Mouse (Mus musculus): ENCODE results near the gene Slc25a17. TPM values are rescaled to one million over a fixed set of nuclear protein-coding genes. Genes with fewer than 3 reads are reported as not detected.

Slc25a17 gene
- polyA plus RNA-seq, 1 experiment from 2014 or later = 21.0 TPM

DNA sequence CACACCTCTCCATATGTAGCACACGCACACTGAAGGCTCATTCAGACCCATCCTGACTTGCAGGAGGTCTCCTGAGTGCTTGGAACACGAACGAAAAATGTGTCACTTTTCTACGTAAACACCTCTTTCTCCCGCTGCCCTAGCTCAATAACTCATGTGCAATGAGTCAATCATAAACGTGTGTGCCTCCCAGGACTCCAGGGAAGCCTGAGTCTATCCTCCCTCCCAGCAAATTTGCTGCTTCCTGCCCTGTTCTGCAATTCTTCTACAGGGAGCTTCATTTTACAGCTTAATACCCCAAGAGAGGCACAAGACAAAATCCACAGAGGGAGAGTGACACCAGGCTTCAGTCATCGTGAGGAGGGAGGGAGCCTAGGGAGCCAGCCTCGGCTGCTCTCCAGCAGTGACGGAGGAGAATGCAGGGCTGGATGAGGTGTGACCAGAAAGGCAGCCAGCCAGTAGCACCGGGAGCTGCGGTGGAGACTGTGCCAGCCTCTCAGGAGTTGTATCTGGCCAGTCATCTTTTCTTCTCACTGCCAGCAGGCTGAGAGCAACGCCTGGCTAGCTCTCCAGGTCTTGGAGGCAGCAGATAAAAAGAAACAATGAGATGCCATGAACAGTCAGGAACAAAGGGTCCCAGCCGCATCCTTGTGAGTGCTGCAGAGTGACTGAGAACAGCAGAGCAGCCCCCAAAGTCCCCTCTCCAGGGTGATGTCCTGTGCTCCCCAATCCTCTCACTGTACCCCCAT is 88.1 kb downstream of the Slc25a17 start:
- H3K27ac ChIP-seq = no peak overlapping the region
- 38% methylated on average over 13 of the region's 13 CpGs for WGBS (ENCODE audit: missing documents)
- H3K36me3 ChIP-seq (ENCODE audit: inconsistent target) = no peaks in the 10 kb centered on the region
- H3K4me3 ChIP-seq (ENCODE audit: inconsistent target) = no peak overlapping the region
- H3K79me2 ChIP-seq (ENCODE audit: inconsistent target) = no peaks in the 10 kb centered on the region

Other genes starting within 250 kb of the Slc25a17 start
- 27.7 to 61.9 TPM (median 51.4 TPM) in 3 replicates for gene Mrtfa, start 170.1 kb downstream of the Slc25a17 start, polyA plus RNA-seq (2018)
- not detected in 3 replicates for gene Mchr1, start 125.3 kb downstream of the Slc25a17 start, polyA plus RNA-seq (2018)
- 126 to 604 TPM (median 153 TPM) in 3 replicates for gene St13, start 39.3 kb upstream of the Slc25a17 start, polyA plus RNA-seq (2018)
- gene Xpnpep3, start 39.3 kb upstream of the Slc25a17 start, polyA plus RNA-seq (2018) = 5.2 to 7.3 TPM (median 5.7 TPM) in 3 replicates
- gene Dnajb7, start 47.5 kb upstream of the Slc25a17 start, polyA plus RNA-seq (2018) = 0.19 to 0.20 TPM in 2 of 3 replicates, not detected in the other
- 69.0 to 118 TPM (median 86.1 TPM) in 3 replicates for gene Rbx1, start 105.5 kb upstream of the Slc25a17 start, polyA plus RNA-seq (2018)
- gene Ep300, start 224.5 kb upstream of the Slc25a17 start, polyA plus RNA-seq (2018) = 31.6 to 55.1 TPM (median 36.1 TPM) in 3 replicates

Measured in macrophage (primary cell).